Mouse (Mus musculus): ENCODE data around the gene Nlgn1. TPM values are rescaled to one million over a fixed set of nuclear protein-coding genes. Genes with fewer than 3 reads are reported as not detected.

Nlgn1 gene
- not detected in 2 replicates for total RNA-seq (2015)
- total RNA-seq (2017) = not detected in 2 replicates

DNA sequence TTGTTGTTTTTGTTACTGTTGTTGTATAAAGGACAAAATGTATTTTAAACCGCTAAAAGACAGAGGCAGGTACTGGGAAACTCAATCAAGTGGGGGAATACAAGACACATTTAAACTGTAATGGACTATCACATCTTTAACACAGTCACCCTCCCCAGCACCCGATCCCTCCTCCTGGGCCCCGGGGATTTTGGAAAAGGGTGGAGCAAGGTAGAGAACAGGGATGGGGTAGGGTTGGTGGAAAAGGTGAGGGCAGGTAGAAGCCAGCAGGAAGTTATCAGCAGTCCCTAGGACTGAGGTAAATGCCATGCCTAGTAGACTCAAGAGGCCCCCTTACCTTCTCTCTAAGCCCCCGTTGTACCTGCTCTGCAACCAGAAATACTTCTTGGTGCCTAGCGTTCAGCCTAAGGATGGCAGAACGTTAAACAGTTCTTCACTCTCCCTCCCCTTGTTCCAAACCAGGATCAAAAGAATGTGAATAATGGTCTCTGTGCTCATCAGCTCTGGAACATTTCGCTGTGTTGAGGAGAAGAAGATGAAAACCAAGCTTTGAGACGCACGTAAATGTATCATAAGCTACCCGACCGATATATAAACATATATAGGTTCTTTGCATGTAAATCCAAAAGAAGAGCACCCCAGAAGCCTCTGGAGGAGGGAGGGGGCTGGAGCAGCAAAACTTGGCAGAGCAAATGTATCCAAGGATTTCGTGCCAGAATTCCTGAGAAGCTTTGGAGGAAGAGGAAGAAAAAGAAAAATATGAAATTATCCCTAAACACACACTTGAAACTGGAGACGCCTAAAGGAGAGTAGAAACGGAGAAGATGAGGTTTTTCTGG lies at the start of gene Nlgn1:
TSS of gene Nlgn1 (minus strand) at position 61 of the 839 bp plus-strand sequence.
- ATAC-seq (replicated peaks; ENCODE audit: poor library complexity) = no peak

DNA sequence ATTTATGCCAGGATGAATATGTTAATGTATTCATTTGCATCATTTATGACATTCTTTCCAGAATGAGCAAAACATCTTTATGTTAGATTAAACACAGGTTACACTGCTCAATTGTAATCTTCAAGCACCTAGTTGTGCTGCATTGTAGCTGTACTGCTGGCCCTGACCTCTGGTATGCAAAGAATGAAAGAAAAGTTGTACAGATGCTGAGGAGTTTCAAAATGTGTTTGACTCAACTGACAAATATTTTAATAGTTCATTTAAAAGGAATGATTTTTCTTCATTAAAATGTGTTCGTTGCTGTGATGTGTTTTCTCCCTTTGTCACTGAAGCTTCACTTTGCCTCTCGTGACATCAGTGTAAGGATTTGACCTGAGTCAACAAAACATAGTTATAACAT lies 46.0 kb upstream of the Nlgn1 start:
- no peak for ATAC-seq (replicated peaks; ENCODE audit: poor library complexity)

- ATAC-seq (replicated peaks; ENCODE audit: poor library complexity) = no peak
Observed at GRCm38 (mm10) chr3:26355082-26355481, 22.8 kb upstream of the Nlgn1 start.

- ATAC-seq (replicated peaks; ENCODE audit: poor library complexity) = no peak
Observed at GRCm38 (mm10) chr3:26354483-26355030, 22.3 kb upstream of the Nlgn1 start.

DNA sequence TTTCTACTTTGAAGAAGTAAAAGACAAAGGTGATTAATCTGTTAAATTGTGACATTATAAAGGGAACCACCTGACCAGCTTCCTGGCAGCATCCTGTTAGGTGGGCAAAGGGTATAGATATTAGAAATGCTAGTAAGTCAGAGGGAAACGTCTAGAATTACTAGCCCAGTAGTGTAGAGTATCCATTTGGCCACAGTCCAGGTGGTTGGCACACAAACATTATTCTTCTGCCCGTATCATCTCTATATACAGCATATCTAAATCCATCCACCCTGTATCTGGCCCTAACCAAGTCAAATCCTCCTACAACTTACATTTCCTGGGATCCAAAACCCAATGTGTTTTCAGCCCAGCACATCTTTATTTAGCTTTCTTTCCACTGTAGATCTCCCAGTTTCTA lies 5.2 kb upstream of the Nlgn1 start:
- ATAC-seq (replicated peaks; ENCODE audit: poor library complexity) = no peak

DNA sequence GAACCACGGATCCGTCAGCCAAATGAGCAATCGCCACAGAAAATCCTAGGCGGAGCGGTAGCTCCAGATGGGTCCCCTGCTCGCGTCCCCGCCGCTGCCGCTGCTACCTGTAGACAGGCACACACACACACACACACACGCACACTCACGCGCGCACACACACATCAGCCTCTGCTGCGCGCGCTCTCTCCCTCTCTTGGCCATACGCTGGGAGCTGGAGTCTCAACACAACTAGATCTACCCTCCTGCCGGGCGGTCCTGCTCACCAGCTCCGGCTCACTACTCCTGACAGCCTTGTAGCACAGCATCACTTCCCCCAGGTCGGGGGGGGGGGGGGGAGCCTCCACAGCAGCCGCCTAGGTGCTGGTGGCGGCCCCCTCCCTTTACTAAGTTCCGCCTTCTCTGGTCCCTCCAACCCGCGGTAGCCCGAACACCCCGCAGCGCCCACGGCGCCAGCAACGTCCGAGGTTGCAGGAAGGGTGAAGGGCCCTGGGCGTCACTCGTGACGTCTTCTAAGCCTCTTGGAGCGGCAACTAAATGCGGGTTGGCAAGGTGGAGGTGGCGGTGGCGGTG lies 1.1 kb upstream of the Nlgn1 start:
- ATAC-seq (replicated peaks; ENCODE audit: poor library complexity) = no peak

GRCm38 (mm10) chr3:26331177-26332061 lies 841 bp downstream of the Nlgn1 start:
- no peak for ATAC-seq (replicated peaks; ENCODE audit: poor library complexity)

DNA sequence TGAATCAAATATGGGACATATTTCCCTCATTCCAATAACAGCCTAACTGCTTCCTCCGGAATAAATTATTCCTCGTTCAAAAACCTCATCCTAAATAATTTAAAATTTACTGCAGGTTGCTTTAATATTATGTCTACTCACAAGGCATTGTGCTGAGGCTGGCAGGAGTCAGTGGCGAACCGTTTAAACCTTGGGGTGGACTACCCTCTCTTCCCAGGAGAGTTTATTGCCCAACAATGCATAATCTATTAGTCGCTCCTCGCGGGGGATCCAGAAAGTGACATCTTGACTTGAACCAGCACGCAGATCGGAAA lies 1.4 kb downstream of the Nlgn1 start:
- ATAC-seq (replicated peaks; ENCODE audit: poor library complexity) = no peak

DNA sequence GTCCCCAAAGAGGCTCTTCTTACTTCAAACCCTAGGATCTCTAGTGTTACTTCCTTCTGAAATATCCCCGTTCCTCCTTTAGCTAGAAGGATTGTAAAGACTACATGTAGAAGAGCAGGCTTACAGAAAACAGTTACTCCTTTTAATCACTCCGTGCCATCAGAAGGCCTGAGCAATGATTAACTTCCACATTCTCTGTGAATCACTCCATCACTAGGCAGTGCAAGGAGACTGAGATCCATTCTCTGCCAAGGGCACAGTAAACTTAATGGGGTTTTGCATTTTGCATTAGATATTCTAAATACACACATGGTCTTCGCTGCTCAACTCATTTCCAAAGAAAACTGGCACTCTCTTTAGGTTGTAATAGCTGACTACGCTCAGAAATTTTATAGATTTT lies 2.2 kb downstream of the Nlgn1 start:
- no peak for ATAC-seq (replicated peaks; ENCODE audit: poor library complexity)

DNA sequence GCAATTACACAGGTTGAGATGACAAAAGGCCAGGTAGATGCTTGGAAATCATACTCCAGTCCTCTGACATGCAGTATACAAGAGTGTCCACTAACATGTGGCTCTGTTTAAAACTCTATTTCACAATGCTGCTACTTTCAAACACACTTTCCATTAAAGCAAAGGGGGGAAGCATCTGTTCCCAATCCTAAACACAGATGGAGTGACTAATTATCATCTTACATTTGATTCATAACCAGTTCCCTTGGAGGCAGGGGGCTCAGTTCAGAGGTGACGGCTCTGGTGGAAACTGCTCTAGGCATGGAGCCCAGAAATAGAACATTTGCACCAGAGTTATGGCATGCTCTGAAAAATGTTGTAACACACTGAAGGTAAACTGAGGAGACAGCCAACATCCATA lies 7.8 kb downstream of the Nlgn1 start:
- no peak for ATAC-seq (replicated peaks; ENCODE audit: poor library complexity)

- ATAC-seq (replicated peaks; ENCODE audit: poor library complexity) = no peak
Observed at GRCm38 (mm10) chr3:26317397-26317796, 14.9 kb downstream of the Nlgn1 start.

DNA sequence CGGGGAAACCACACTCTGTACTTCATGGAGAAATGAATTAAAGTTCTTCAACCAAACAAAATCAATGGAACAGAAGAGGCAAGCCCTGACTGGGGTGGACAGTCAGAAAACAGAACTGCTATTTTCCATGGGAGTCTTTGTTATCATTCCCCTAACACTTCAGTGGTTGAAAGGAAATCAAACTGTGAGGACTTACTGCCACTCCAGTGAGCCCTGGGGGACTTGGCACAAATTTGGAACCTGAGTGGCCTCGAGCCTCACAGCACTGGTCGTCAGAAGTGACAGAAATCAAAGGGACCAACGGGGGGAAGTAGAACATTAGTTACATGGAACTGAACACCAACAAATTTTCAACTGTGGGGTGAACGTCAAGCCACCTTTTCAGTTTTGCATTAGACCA lies 34.4 kb downstream of the Nlgn1 start:
- no peak for ATAC-seq (replicated peaks; ENCODE audit: poor library complexity)

DNA sequence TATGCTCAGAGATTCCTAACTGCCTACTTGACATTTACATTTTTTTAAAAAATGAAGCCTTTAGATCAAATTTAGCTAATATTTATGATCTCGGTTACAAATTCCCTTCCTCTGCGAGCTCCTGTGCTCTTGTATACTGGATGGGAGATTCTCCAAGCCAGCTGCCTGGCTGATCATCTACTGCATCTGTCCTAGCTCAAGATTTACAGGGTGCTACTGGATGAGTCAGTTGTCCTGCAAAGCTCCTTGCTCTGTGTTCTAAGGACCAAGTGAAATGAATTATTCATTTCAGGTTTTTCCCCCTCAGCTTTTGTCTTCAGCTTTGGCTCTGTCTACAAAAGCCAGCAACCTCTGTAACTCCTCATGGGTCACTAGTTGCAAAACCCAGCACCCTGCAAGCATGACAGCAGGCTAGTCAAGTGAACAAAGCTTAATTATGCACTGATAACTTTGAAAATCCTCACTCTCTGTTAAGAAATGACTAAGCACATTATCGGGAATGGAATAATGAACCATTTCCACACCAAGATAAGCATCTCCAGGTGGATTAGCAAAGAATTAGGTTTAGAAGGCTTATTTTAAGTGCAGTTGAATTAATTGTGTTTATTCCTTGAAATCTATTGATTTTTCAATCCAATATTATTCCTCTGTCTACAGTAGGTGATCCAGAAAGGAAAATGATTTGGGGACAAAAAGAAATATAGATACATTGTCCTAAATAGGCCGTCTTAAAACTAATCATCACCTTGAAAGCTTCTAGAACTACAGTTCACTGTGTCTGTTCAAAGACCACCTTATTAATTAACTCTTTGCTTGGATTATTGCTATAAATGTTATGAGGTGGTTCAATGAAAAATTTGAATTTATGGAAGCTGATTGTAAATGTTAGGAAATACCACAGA lies 61.1 kb downstream of the Nlgn1 start:
- ATAC-seq (replicated peaks; ENCODE audit: poor library complexity) = no peak

DNA sequence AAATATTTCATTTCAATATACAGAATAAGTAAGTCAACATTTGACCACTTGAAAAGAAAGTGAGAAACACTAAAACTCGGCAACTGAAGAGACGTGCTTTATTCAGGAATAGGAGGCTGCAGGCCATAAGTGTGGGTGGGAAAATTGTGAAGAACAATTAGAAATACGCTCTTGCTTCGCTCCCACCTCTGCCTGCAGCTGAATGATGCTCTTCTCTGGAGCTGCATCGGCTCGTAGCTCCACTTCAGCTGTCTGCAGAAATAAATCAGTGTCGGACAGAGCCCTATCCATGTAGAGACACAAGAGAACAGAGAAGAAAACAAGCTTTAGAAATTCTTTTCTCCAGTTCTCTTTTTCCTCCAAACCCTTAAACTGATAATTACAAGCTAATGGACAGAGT lies 85.7 kb downstream of the Nlgn1 start:
- no peak for ATAC-seq (replicated peaks; ENCODE audit: poor library complexity)

DNA sequence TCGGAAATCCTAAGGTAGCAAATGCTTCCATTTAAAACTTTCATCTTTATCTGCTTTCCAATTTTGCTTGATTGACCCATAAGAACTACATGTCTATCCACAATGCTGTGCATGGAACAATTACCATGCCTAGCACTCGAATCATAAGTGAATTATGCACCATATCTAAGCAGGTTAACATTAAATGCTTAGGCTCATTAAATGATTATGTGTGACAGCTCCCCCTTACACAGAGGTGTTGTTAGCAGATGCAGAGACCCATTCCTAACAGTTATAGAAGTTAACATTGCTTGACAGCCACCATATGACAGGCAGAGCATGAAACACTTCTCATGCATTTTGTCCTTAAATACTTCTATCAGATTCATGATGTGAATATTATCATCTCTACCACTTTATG lies 89.0 kb downstream of the Nlgn1 start:
- ATAC-seq (replicated peaks; ENCODE audit: poor library complexity) = no peak

DNA sequence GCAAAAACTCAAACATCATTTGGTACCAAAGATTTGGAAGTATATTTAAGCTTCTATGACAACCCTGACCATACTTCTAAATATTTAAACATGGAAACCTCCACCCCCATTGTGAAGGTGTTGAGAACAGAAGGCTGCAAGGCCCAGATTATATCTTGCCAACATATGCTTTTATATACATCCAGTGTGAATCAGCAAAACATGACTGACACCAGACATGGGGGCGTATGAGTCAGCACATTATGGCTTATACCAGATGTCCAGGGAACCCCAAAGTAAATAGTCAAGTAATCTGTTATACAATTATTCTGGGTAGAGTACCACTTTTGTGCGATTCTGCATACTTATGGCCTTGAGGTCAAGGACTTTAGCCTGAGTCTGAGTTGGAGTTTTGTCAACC lies 102.3 kb downstream of the Nlgn1 start:
- ATAC-seq (replicated peaks; ENCODE audit: poor library complexity) = no peak

DNA sequence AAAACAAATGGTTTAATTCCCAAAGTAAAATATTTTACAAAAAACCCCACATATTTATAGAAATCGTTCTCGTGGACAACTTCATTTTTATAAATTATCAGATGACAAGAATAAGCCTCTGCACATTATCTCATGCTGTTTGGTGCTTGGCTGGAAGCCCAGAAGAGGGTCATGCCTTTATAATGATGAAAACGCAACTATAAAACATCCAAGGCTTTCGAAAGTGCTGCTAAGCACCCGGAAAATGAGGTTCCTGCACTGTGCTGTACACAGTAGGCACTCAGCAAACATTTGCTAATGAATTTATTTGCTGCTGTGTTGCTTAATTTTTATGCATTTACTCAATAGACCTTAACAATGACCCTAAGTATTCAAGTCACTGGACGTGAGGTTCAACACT lies 103.4 kb downstream of the Nlgn1 start:
- ATAC-seq (replicated peaks; ENCODE audit: poor library complexity) = no peak

DNA sequence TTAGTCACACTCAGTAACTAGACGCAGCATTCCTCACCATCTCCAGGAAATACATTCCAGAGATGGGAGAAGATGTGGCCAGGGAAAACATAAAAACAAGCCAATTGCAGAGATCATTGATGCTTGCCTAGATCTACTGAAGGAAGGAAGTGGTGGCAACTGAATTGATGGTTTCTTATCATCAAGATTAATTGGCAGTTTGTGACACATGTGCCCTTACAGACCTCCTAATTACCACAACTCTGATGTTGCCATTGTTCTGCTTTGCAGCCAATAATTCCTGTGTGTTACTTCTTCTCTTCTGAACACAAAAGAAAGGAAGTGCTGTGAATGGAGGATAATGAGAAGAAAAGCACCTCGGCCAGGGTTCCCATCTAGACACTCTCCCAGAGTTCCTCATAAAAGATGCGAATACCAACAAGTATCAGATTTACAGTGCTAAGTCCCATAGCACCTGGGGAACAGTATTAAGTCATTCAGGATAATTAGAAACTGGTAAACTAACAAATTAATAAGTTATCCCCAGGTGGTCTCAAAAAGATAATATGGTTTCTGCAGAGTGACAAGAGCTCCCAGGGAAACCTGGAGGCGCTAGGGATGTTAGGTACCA lies 104.0 kb downstream of the Nlgn1 start:
- ATAC-seq (replicated peaks; ENCODE audit: poor library complexity) = no peak

DNA sequence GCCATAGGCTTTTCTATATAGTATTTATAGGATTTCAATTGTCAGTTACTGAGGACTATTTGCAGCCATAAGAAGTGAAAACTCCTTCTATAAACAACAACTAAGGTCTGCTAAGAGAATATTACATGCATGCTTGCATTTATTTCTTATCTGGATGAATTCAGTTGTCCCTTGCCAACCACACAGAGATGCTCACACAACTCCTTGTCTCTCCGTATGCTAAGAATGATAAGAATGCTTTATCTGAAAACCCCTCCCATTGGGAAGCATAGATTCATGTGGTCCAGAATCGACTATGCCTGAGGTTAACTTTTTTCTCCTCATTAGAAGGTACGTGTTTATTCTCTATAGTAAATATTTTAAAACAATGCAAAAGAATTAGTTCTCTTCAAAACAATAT lies 108.8 kb downstream of the Nlgn1 start:
- ATAC-seq (replicated peaks; ENCODE audit: poor library complexity) = no peak

DNA sequence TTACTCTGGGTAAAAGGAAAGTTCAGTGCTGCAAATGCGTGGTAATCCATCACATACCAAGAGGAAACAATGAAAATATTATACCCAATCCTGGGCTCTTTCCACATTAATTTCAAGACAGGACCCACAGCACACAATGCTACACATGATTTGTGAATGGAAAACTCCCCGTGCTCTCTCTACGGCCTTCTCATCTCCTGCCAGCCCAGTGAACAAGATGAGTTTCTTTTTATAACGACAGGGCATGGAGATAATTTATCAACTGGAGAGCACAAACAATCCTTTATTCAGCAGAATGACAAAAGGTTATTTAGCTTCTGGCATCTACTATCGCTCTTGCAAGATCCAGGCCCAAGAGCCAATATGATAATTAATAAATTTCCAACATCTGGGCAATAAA lies 116.0 kb downstream of the Nlgn1 start:
- ATAC-seq (replicated peaks; ENCODE audit: poor library complexity) = no peak
